Mouse (Mus musculus): ENCODE results near the gene Orc4.
A peak's percentile ranks its signal among the peaks of the same experiment; 100 is the strongest.

- TF ChIP-seq EP300 (IDR thresholded peaks at IDR 0.05; ENCODE audit: low read depth) (no peak), CTCF (IDR thresholded peaks at IDR 0.05; ENCODE audit: low read depth) (peak; percentile 59)
Observed at GRCm38 (mm10) chr2:48908866-48909265, 41.2 kb downstream of the Orc4 start.
